Mouse (Mus musculus) liver, embryonic 14.5 days (tissue): ENCODE measurements at regions not wholly inside any gene's neighbourhood (a gene's known extent, or its start where the extent isn't known, plus 50 kb on each side); places are given as distances from the start of the nearest gene placed in this dataset.
A peak's percentile ranks its signal among the peaks of the same experiment; 100 is the strongest.

Source experiments
- ATAC-seq: fragments of 200-750 bp; cut with Nextera tagmentation; 2 replicates; pipeline ENCODE4 v1.8.0; 2017; ENCODE audit warnings: moderate number of reproducible peaks, mild to moderate bottlenecking, moderate library complexity; ENCODE audit not compliant: insufficient read depth
- DNase-seq, 3 experiments: peaks; one replicate each; pipeline ENCODE4 v3.0.0-alpha.2; 2012 to 2013; ENCODE audit warnings: low read depth in 3 of 3, low spot score in 3 of 3
- H3K27ac ChIP-seq: fragments of 300-500 bp; sonication (generic); 2 replicates; pipeline ENCODE4 v1.5.1; 2014; ENCODE audit warnings: moderate library complexity, mild to moderate bottlenecking, control low read depth, inconsistent platforms
- H3K27me3 ChIP-seq: fragments of 300-500 bp; sonication (generic); 2 replicates; pipeline ENCODE4 v1.6.1; 2014; ENCODE audit warnings: mild to moderate bottlenecking, low read length, moderate library complexity; ENCODE audit not compliant: control insufficient read depth, insufficient read depth
- H3K36me3 ChIP-seq: fragments of 300-500 bp; sonication (generic); replicated peaks from 2 replicates; pipeline ENCODE4 v1.6.1; 2014; ENCODE audit warnings: low read depth; ENCODE audit not compliant: control insufficient read depth, insufficient read depth
- H3K4me1 ChIP-seq, 2 experiments: fragments of 200-500 bp in 1 of 2; fragments of 300-500 bp in 1 of 2; sonication (generic) in 1 of 2; replicated peaks; 2 replicates each; pipeline ENCODE4 v1.6.1; 2012 to 2014; ENCODE audit warnings: antibody characterized with exemption in 1 of 2, inconsistent platforms in 1 of 2, low read length in 1 of 2; ENCODE audit not compliant: control insufficient read depth in 2 of 2, insufficient read depth in 2 of 2
- H3K4me2 ChIP-seq: fragments of 300-500 bp; sonication (generic); 2 replicates; pipeline ENCODE4 v1.6.1; 2014; ENCODE audit warnings: low read depth, mild to moderate bottlenecking, control low read depth, moderate library complexity
- H3K4me3 ChIP-seq, 2 experiments: fragments of 200-500 bp in 1 of 2; fragments of 300-500 bp in 1 of 2; sonication (generic) in 1 of 2; 2 replicates each; pipeline ENCODE4 v1.5.1; 2012 to 2014; ENCODE audit warnings: low read depth in 2 of 2, low read length in 2 of 2, mild to moderate bottlenecking in 2 of 2, control low read depth in 1 of 2, inconsistent platforms in 1 of 2, moderate library complexity in 1 of 2; ENCODE audit not compliant: insufficient read depth in 1 of 2
- H3K9ac ChIP-seq: fragments of 300-500 bp; sonication (generic); replicated peaks from 2 replicates; pipeline ENCODE4 v1.6.1; 2014; ENCODE audit warnings: mild to moderate bottlenecking, control low read depth, moderate library complexity
- H3K9me3 ChIP-seq: fragments of 300-500 bp; sonication (generic); 2 replicates; pipeline ENCODE4 v1.6.1; 2016; ENCODE audit warnings: low read length, mixed read lengths; ENCODE audit not compliant: control insufficient read depth
- CTCF ChIP-seq: IDR thresholded peaks from 2 replicates; pipeline ENCODE4 v1.5.1; 2016; ENCODE audit warnings: antibody characterized with exemption, low read depth, control low read depth
- EP300 ChIP-seq: IDR thresholded peaks from 2 replicates; pipeline ENCODE4 v1.6.1; 2016; ENCODE audit warnings: antibody characterized with exemption, low read depth
- WGBS: fragments of 180-500 bp; shearing (Covaris S2); extraction: QIAGEN DNeasy Blood & Tissue Kit; methylation state at CpG from one replicate; pipeline ENCODE4 v1.1.7; 2014; ENCODE audit not compliant: insufficient replicate concordance; 5-methylcytosine and 5-hydroxymethylcytosine counted together

GRCm38 (mm10) chr2:6263565-6263964 lies 50.7 kb upstream of the Echdc3 start:
- WGBS = 32% methylated on average over 4 of the region's 4 CpGs
- Histone ChIP-seq H3K4me3 (peak overlapping the region; percentile 5 to 32; a peak in 2 of 4 replicates), H3K27me3 (no peaks in the 10 kb centered on the region), H3K9ac (peak overlapping the region; percentile 44), H3K4me1 (peaks cover 35 to 41% of the 10 kb centered on the region in 2 experiments), H3K27ac (peak overlapping the region; percentile 98), H3K4me2 (peak overlapping the region; percentile 59), H3K36me3 (no peaks in the 10 kb centered on the region), H3K9me3 (peaks cover 2% of the 10 kb centered on the region; the same call in 1 of the 2 replicates)
- DNase-seq (peak in 2 of 3 experiments; percentile 56 to 59), ATAC-seq (peak; percentile 79)
- TF ChIP-seq EP300 (no peak), CTCF (no peak)

DNA sequence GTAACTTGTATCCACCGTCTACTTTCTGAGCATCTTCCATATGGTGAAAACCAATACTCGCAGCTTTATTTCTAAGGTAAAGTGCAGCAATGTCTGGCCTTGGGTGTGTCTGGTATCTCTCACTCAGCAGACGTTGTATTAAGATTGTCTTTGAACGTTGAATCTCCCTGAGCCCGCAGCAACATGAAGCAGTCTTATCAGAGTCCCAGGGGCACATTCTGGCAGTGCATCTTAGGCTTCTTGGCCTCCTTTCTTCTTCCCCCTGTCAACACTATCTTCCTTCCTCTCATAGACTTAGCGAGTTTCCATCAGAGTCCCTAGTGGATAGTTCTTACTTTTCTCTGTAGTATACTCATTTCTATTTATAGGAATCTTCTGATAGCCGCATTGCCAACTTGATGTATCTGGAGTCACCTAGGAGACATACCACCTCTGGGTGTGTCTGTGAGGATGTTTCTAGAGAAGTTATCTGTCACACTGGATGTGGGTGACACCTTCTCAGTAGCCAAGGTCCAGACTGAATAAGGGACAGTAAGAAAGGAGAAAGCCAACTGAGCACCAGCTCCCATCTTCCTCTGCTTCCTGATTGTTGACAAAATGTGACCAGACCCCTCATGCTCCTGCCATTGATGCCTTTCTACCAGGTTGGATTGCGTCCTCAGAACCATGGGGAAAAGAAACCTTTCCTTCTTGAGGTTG lies 51.4 kb upstream of the Echdc3 start:
- WGBS = 22% methylated on average over 8 of the region's 8 CpGs
- TF ChIP-seq EP300 (peak; percentile 95), CTCF (no peak)
- peak; percentile 97 for ATAC-seq
- H3K27ac ChIP-seq = peak overlapping the region; percentile 98
- DNase-seq = peak; percentile 72 to 86 (median 80)
- H3K27me3 ChIP-seq = no peaks in the 10 kb centered on the region
- peak overlapping the region; percentile 13 to 32; a peak in 2 of 4 replicates for H3K4me3 ChIP-seq
- no peaks in the 10 kb centered on the region for H3K36me3 ChIP-seq
- H3K9me3 ChIP-seq = peaks cover 2% of the 10 kb centered on the region; the same call in 1 of the 2 replicates
- H3K4me1 ChIP-seq = peaks cover 35 to 41% of the 10 kb centered on the region in 2 experiments
- H3K9ac ChIP-seq = peak overlapping the region; percentile 50
- peak overlapping the region; percentile 59 for H3K4me2 ChIP-seq

- H3K9me3 ChIP-seq = peaks cover 2% of the 10 kb centered on the region; the same call in 1 of the 2 replicates
- no peak overlapping the region for H3K4me3 ChIP-seq
- H3K27ac ChIP-seq = peak overlapping the region; percentile 98
- H3K36me3 ChIP-seq = no peaks in the 10 kb centered on the region
- H3K9ac ChIP-seq = peak overlapping the region; percentile 50
- no peaks in the 10 kb centered on the region for H3K27me3 ChIP-seq
- WGBS = 35% methylated on average over 3 of the region's 3 CpGs
- H3K4me1 ChIP-seq = peaks cover 35 to 41% of the 10 kb centered on the region in 2 experiments
- DNase-seq (no peak), ATAC-seq (no peak)
- peak overlapping the region; percentile 59 for H3K4me2 ChIP-seq
- no peak for TF ChIP-seq EP300
- TF ChIP-seq CTCF = no peak
These were observed 52.3 kb upstream of the Echdc3 start for GRCm38 (mm10) chr2:6265117-6265516.

DNA sequence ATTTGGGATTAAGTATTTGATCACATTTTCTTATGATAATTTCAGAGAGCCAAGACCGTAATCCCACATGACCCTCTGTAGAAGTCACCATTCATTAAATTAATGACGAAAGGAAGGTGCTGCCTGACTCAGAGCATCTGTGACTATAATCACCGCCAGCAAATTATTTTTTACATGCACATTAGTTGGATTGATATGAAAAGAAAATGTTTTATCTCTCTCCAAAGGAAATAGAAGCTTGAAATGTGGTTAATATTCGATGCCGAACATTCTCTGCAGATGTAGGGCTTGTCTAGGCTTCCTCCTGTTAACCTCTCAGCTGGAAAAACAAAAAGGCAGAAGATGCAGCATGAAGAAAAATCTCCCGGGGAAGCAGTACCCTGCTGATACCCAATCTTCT lies 54.2 kb upstream of the Echdc3 start:
- ATAC-seq (no peak), DNase-seq (no peak)
- Histone ChIP-seq H3K4me3 (no peak overlapping the region), H3K27me3 (no peaks in the 10 kb centered on the region), H3K4me2 (no peak overlapping the region), H3K27ac (no peak overlapping the region), H3K9me3 (peaks cover 2% of the 10 kb centered on the region; the same call in 1 of the 2 replicates), H3K4me1 (peaks cover 35 to 41% of the 10 kb centered on the region in 2 experiments), H3K9ac (no peak overlapping the region), H3K36me3 (no peaks in the 10 kb centered on the region)
- WGBS = 56% methylated on average over 6 of the region's 6 CpGs
- TF ChIP-seq EP300 = no peak
- TF ChIP-seq CTCF = no peak

- ATAC-seq = no peak
- no peak overlapping the region for H3K4me3 ChIP-seq
- H3K36me3 ChIP-seq = no peaks in the 10 kb centered on the region
- peaks cover 2% of the 10 kb centered on the region; the same call in 1 of the 2 replicates for H3K9me3 ChIP-seq
- H3K4me1 ChIP-seq = peaks cover 34 to 41% of the 10 kb centered on the region in 2 experiments
- no peak overlapping the region for H3K4me2 ChIP-seq
- WGBS = 27% methylated on average over 9 of the region's 9 CpGs
- no peak overlapping the region for H3K9ac ChIP-seq
- no peak for DNase-seq
- no peak for TF ChIP-seq EP300
- no peak for TF ChIP-seq CTCF
- no peak overlapping the region for H3K27ac ChIP-seq
- no peaks in the 10 kb centered on the region for H3K27me3 ChIP-seq
These were observed 54.7 kb upstream of the Echdc3 start for GRCm38 (mm10) chr2:6267537-6267936.
